Mouse (Mus musculus): Measurements from ENCODE around the gene Vamp3.
"Not testable (repeated sequence)": the region's sequence is repeated elsewhere in the genome, so short reads cannot be mapped to it uniquely, and the experiment has no call there.

Gene Vamp3

GRCm38 (mm10) chr4:151046524-151046923 is 11.2 kb downstream of the Vamp3 start:
- in situ Hi-C loops (cut with MboI, MseI) = loop anchor here in 1 of 2 experiments (10.0 kb wide), 1 partner anchor 1248 kb away; the partner anchor contains the start of genes Hes3 and Icmt

DNA sequence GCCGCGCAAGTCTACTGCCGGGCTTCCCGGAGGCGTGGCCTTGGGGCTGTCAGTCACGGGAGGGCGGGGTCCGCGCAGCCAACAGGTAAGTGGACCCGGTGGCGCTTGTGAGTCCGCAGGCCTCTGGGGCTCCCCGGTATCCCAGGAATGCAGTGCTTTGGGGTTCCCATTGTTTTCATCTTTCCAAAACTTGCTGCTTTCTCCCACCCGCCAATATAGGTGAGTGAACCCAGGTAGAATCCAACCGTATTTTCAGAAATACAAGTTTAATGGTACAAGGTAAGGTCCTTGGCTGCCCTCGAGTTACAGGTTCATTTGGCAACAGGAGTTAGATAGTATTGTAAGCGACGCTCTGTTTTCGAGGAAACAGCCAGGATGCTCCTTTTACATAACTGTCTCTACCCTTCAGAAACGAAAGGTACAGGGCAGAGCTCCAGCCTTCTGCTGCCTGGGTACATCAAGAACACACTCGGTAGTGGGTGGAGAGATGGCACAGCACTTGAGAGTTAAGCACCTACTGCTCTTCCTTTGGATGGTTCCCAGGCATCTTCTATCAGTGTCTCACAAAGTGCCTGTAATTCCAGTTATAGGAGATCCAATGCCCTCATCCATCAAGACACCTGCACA is 12.7 kb downstream of the Vamp3 start:
- in situ Hi-C loops (cut with MboI, MseI) = loop anchor here in 1 of 2 experiments (10.0 kb wide), 1 partner anchor 1250 kb away; the partner anchor contains the start of genes Hes3 and Icmt

- in situ Hi-C loops (cut with MboI, MseI) = loop anchor here in 1 of 2 experiments (10.0 kb wide), 1 partner anchor 1251 kb away; the partner anchor contains the start of genes Hes3 and Icmt
These were observed 13.5 kb downstream of the Vamp3 start, which contains the start of gene Per3 for GRCm38 (mm10) chr4:151044037-151044943. Per3 (minus strand) TSS chr4:151044665.

DNA sequence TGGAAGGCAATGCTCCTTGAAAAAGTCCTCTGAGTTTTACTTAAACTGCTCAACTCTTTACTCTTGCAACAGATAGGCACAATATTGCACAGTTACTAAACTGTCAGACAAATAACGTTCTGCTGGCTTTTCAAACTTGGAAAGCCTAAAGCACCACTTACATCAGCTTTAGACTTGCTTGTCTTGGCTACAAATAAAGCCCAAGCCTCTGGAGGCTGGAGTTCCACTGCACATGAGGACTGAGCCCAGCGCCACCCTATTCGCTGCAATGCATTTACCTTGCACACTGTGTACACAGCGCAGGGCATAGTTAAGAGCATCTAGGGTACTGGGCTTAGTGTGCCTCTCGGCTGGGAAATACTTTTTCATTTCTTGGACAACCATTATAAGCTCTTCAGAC is 14.5 kb downstream of the Vamp3 start:
- in situ Hi-C loops (cut with MboI, MseI) = loop anchor here in 1 of 2 experiments (10.0 kb wide), 1 partner anchor 1252 kb away; the partner anchor contains the start of genes Hes3 and Icmt

DNA sequence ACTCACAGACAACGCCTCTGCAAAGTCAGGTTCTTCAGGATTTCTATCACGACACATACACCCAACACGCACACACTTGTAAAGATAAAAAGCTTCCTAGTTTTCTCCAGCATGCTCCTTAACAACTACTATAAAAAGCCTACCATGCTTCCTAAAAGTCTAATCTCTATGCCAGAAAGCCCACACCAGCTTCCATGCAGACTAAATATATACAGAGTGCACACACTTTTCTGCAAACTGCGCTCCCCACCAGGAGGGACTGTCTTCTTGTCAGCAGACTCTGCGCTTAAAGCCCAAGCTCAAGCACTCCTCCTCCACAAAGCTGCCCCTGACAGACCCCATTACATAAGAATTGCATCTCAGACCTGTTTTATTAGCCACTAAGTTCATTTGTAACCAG is 16.3 kb downstream of the Vamp3 start:
- in situ Hi-C loops (cut with MboI, MseI) = loop anchor here in 1 of 2 experiments (10.0 kb wide), 1 partner anchor 1253 kb away; the partner anchor contains the start of genes Hes3 and Icmt

DNA sequence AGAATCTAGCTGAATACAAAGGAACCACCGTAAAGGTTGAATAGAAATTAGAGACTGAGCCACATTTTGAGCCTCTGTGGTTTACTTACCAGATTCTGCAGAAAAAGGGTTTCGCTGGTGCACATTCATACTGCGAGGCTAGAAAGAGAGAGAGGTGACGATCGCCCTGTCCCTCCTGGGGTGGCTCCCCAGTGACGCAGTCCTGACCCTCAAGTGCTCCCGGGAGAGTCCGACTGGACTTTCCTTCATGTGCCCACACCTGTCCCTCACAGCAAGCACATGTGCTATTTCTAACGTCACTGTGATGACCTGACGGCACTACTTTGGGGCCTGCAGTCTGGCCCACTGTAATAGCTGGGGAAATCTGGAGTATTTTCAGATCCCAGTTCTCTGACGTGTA is 20.0 kb downstream of the Vamp3 start:
- in situ Hi-C loops (cut with MboI, MseI) = no loop called here

DNA sequence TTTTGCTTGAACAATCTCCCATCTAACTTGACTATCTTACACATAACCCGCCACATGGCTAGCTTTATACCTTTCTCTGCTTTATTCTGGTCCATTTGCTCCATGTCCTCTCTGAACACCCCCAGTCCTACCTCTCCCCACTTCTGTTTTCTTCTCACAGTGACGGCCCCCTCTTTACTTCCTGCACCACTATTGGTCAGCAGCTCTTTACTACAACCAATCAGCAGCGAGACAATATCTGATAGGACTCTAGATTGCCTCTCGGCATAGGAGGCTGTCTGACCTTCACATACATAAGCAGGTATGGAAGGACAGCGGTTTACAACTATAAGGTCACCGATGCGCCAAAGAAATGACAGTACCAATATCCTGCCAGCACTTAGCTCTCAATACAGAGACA is 21.2 kb downstream of the Vamp3 start:
- in situ Hi-C loops (cut with MboI, MseI) = no loop called here

- in situ Hi-C loops (cut with MboI, MseI) = no loop called here
These were observed 30.8 kb downstream of the Vamp3 start for GRCm38 (mm10) chr4:151027001-151027400.

DNA sequence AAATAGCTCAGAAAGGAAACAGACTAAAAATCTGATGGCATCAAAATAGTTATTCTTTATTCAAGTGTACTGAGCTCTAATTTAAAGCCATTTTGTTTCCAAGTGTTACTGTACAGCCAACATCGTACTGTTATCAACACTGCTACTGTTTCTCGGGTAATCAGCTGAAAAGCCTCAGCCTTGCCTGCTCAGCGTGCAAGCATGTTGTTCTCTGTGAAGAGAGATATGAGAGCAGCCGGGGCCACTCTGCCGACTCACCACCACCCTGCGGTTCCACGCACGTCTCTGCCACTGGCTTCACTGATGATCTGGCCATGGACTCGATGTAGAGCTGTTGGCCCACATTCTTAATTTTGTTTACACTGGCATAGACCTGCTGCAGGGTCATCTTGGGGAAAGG is 33.6 kb downstream of the Vamp3 start:
- in situ Hi-C loops (cut with MboI, MseI) = no loop called here

GRCm38 (mm10) chr4:151017356-151017755 is 40.4 kb downstream of the Vamp3 start:
- in situ Hi-C loops (cut with MboI, MseI) = not testable (repeated sequence)

- in situ Hi-C loops (cut with MboI, MseI) = no loop called here
These were observed 41.8 kb downstream of the Vamp3 start for GRCm38 (mm10) chr4:151015946-151016345.

GRCm38 (mm10) chr4:151010316-151010715 is 47.4 kb downstream of the Vamp3 start:
- in situ Hi-C loops (cut with MboI, MseI) = no loop called here

GRCm38 (mm10) chr4:151006945-151007344 is 50.8 kb downstream of the Vamp3 start:
- in situ Hi-C loops (cut with MboI, MseI) = loop anchor here in 1 of 2 experiments (5.0 kb wide), 2 partner anchors 40 to 80 kb away; no protein-coding TSS in a partner anchor

GRCm38 (mm10) chr4:151005656-151006318 is 52.0 kb downstream of the Vamp3 start:
- in situ Hi-C loops (cut with MboI, MseI) = loop anchor here in 1 of 2 experiments (5.0 kb wide), 2 partner anchors 38 to 78 kb away; no protein-coding TSS in a partner anchor

DNA sequence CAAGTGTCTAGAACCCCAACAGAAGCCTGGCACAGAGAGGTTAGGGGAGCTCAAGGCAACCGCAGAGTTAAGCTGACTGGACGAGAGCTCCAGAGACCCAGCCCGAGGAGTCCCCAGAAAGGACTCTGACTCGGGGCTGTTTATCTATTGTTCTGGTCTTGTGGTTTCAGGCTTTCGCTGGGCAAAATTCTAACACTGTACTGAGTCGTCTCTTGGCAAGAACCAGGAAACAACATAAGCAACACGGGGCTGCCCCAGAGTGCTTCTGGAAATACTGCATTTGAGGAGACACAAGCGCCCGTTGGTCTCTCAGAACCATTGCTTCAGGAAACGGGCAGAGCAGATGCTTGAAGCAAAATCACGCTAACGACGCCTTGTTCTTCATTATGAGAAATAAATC is 56.4 kb downstream of the Vamp3 start:
- in situ Hi-C loops (cut with MboI, MseI) = no loop called here

DNA sequence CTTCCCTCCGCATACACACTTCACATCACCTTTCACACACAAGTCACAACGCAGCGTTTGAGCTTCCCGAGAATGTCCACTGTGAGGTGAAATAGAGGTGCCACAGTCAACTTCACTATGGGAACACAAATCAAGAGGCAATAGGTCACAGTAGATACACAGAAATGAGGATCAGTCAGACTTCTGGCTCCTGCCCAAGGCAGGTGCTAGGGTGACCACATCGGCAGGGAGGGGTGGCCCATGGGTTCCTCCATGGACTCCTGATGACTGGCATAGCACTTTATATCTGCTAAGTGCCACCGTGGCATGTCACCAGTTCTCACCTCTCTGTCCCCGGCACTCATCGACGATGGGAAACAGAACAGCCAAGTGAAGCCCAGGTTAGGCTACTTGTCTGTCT is 59.1 kb downstream of the Vamp3 start:
- in situ Hi-C loops (cut with MboI, MseI) = no loop called here

Data from T-helper 17 cell (primary cell).